Mouse (Mus musculus) c-Kit-positive CD71-negative TER-119-negative erythroid progenitor cells, embryonic 14.5 days (primary cell): ENCODE data around the gene Asic4.
A peak's percentile ranks its signal among the peaks of the same experiment; 100 is the strongest.

Source experiments
- DNase-seq: peaks from one replicate; pipeline ENCODE4 v3.0.0-alpha.2; 2013; ENCODE audit warnings: low read depth

Asic4 gene

DNA sequence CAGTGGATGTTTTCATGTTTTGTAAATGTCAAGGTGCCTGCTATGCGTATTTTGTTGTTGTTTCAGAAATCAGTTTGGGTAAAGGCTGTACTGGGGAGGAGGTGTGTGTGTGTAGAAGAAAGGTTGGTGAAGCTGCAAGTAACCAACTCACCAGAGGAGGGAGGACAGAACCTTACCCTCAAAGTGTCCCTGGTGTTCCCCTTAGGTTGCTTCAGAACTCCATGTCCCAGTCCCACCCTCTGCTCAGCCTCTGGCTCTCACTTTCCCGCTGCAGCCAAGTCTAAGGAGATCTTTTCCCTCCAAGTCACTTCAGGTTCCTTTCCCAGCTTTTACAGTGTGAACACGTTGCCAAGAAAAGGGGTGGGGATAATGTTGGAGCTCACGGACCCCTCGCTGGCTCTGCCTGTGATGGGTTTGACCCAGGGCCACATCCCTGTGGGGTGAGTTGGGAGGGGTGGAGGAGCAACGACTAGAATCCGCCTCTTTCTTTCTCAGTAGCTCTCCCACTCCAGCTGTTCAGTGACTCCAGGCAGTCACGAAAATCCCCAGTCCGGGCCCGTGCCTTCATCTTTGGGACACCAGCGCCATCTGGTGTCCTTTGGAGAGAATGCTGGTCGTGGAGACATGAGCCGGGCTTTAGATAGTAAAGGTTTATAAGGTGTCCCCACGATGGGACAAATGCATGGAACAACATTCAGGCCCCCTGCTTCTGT lies 17.1 kb downstream of the Asic4 start:
- peak; percentile 70 for DNase-seq

GRCm38 (mm10) chr1:75469287-75469825 lies 19.1 kb downstream of the Asic4 start:
- no peak for DNase-seq

DNA sequence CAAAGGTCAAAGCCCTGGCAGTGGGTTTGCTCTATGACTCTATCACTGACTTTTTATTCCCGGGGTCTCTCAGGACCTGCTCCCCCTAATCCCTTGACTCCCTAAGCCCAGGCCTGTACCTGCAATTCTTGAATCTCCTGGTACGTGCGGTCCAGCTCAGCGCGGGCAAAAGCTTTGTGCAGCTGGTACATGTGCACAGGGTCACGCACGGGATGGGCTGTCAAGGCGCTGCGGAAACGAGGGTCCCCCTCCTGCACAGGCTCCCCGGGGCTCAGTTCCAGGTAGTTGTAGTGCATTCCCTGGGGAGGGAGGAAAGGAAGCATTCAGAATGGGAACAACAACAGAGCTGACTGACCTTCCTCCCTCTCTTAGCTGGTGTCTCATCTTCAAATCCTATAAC lies 26.2 kb downstream of the Asic4 start:
- no peak for DNase-seq

DNA sequence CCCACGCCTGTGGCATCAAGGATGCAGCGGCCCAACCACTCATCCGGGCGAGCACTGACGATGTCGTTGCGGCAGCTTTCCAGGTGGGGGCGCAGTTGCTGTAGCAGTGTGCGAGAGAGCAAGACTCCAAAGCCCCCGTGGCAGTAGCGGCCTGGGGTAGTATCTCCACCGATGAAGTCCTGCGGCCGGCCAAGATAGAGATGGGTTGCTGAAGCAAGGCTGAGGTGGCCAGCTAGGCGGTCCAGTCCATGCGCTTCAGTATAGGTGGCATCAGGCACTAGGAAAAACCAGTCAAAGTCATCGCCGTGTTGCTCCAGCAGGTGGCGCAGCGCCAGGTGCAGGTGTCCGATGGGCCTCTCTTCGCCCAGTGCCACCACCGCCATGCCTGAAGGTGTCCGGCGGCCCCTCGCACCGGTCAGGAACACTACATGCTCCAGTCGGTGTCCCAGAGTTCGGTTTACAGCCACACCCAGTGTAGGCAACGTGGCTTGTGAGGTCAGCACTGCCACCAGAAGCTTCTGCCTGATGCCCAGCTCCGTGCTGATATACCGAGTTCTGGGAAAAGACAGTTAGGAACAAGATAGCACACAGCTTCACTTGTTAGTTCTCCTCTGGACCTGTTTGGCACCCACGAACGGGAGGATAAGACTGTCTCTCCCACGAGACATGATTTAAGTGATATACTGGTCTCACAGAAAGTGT lies 27.2 kb downstream of the Asic4 start:
- DNase-seq, result peak; percentile 60

DNA sequence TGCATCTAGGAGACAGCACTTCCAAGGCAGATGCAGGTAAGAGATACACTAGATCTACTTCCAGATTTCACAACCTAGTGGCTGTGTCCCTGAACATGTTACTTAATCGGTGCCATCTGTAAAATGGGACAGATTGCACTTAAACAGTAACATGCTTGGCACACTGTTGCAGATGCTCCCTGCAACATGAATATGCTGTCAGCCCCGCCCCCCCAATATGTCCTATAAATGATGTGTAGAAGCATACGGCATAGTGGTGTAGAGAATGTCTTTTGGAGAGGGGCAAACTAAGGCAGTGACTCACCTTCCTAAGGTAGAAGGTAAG lies 27.7 kb downstream of the Asic4 start:
- DNase-seq, result no peak

DNA sequence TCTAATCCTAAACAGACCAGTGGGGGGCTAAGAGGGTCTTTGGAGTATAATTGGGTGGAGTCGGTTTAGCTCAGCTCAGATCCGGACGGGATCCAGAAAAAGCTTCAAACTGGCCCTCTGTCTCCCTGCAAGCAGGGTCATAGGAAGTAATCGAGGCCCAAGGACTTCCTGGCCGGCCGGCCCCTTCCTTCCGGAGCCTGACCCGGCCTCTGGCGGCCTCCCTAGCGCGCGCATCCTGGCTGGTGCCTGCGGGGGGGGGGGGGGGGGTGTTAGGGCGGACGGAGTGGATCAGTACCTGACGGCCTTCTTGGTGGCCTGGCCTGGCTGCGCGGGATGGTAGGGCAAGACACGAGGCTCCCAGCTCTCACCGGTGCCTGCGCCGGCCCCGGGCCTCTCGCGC lies 28.3 kb downstream of the Asic4 start:
- no peak for DNase-seq

- peak; percentile 89 for DNase-seq
Observed at GRCm38 (mm10) chr1:75478916-75479634, 28.8 kb downstream of the Asic4 start, which contains the start of the genes Chpf and Tmem198. Chpf (minus strand) TSS chr1:75479307. Tmem198 (plus strand) TSS chr1:75479532.

- no peak for DNase-seq
Observed at GRCm38 (mm10) chr1:75479635-75479989, 29.4 kb downstream of the Asic4 start.

GRCm38 (mm10) chr1:75480036-75480435 lies 29.8 kb downstream of the Asic4 start:
- DNase-seq, result no peak

DNA sequence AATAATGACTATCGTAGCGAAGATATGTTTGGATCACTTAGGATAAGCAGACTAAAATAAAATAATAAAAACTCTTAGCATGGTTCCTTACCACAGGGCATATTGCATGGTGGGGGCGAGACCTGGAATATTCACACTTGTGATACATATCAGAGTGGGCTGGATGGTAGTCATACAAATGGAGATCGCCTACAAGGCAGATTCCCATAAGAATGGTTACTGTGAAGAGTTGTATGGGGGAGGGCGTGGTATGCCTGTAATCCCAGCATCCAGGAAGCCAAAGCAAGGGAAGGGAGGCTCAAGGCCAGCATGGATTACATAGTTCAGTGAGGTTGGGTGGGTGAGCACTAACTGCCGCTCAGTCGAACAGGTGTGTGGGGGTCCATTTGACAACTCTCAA lies 30.5 kb downstream of the Asic4 start:
- no peak for DNase-seq

DNA sequence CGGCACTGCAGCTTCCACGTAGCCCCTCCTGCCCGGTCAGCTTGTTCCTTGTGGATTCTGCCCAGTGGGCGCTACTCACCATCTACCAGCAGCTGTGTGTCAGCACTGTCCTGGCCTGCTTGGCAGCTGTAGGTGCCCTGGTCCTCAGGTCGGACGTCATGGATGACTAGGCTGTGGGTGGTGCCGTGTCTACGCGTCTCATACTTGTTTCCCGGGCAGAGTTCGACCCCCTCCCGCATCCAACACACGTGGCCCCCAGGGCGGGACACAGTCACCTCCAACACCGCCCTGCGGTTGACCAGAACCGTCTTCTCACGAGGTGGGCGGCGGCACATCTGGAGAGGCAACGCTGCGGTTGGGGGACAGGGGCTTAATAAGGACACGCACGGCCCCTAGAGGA lies 36.3 kb downstream of the Asic4 start:
- no peak for DNase-seq

DNA sequence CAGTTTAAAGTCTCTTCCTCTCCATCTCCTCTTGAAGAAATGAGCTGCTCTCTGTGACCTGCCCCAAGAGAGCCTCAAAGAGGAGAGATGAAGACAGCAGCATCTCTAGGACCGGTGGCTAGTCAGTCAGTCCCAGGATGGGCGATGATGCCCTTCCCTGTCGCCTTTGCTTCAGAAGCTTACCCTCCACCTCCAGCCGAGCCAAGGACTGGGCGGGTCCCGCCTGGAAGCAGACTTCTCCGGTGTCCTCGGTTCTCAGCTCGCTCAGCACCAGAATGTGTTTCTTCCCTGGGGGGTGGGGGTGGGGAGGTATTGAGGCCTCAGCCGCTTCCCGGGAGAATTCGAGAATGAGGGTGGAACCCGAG lies 36.8 kb downstream of the Asic4 start:
- no peak for DNase-seq

DNA sequence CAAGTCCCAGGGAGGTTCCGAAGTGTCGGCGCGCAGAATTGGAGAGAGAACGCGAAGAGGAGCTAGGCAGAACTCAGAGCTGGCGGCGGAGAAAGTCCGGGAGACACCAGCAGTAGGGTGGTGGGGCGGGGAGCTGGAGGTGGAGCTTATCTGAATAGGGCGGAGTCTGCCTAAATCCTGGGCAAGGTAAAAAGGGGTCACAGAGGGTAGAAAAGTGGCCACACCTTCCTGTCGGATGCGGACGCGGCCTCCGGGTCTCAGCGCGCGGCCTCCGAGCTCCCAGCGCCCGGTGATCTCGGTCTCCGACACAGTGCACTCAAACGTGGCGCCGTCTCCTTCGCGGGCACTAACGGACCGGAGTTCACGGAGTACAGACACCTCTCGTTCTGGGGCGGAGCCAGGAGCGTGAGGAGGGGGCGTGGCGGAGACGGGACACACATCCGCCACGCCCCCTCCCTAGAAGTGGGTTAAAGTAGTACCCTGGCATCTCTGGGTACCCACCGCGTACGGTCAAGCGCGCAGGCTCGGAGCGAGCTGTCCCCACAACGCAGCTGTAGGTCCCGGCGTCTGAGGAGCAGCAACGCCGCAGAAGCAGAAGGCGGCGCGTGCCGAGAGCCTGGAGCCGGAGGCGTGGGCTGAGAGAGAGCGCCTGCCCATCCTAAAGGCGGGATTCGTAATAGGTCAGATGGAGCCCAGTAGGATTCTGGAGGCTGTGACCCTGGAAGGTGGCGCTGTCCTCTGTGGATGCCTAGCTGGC lies 37.3 kb downstream of the Asic4 start:
- DNase-seq, result no peak

DNA sequence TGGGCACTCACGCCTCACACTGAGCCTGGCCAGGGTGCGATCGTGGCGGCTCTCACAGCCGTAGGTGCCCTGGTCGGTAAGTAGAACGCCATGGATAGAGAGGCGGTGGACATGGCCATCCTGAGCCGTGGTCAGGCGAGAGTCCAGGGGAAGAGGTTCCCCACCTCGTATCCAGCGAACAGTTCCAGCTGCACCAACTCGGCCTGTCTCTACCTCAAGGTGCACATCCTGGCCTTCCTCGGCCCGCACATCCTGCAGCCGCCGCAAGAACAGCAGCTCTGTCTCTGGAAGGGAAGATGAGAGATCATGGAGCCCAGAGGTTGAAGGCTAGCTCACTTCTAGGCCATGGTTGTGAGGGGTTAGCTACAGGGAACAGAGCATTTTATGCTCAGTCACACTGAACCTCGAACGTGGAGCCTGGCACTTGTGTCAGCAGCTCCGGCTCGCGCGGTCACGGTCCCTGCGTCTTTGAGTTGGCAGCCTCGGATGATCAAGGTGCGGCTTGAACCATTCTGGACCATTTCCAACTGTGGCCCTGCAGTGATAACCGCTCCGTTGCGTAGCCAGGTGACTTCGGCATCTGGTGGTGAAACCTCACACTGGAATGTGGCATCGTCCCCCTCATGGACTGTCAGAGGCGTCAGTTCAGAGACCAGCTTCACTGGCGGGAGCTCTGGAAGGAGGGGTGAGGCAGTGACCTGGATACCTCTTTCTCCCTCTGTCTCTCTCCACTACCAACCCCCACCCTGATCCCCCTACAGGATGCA lies 40.7 kb downstream of the Asic4 start:
- DNase-seq, result no peak

GRCm38 (mm10) chr1:75492579-75493170 lies 42.4 kb downstream of the Asic4 start:
- no peak for DNase-seq

GRCm38 (mm10) chr1:75494878-75495548 lies 44.8 kb downstream of the Asic4 start:
- no peak for DNase-seq

DNA sequence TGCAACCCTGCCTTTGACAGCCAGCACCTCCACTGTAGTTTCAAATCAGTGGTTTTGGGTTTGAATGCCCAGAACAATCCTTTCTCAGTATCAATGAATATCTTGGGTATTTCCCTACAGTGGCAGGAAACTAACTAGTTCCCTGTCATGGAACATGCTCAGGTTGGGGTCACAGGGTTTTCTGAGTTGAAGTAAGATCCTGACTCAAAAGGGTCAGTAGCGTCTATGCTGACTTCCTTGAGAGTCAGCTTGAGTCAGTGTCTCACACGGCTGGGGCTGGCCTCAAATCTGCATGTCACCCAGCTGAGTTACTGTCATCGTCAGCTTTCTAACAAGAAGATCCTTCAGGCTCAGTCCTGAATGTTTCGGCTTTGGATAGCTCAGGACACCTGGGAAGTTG lies 48.7 kb downstream of the Asic4 start:
- DNase-seq, result no peak

DNA sequence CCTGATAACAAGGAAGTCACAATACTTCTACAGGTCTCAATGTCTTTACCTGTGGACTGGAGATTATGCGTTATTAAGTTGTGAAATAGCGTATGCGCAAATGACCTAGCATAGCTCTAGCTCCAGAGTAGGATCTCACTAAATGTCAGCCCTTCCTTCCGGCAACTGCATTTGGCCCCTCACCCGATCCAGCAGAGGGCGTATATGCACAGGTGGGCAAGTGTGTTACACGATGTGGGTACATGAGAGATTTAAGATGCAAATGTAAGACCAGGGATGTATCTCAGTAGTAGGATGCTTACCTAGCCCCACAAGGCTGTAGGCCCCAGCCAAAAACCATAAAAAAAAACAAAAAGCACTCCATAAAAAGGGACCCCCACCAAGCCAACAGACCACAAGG lies 49.2 kb downstream of the Asic4 start:
- DNase-seq, result no peak

GRCm38 (mm10) chr1:75501905-75502304 lies 51.7 kb downstream of the Asic4 start:
- DNase-seq, result no peak

- no peak for DNase-seq
Observed at GRCm38 (mm10) chr1:75502945-75503650, 52.9 kb downstream of the Asic4 start.
